Mouse (Mus musculus) stomach, postnatal 0 days (tissue): ENCODE data around the gene Dixdc1.

Experiments
- CTCF ChIP-seq: IDR thresholded peaks from 2 replicates; pipeline ENCODE4 v1.5.1; 2016; ENCODE audit warnings: antibody characterized with exemption, low read depth, mild to moderate bottlenecking, moderate library complexity
- EP300 ChIP-seq: optimal IDR thresholded peaks from 2 replicates; pipeline ENCODE3; 2016; ENCODE audit warnings: antibody characterized with exemption

- no peak for TF ChIP-seq CTCF
- TF ChIP-seq EP300: no peak
These were observed 25.1 kb downstream of the Dixdc1 start for GRCm38 (mm10) chr9:50714188-50714587.
